Mouse (Mus musculus) liver, postnatal 0 days (tissue): Measurements from ENCODE around the gene Map2k3.

ENCODE experiments used
- CTCF ChIP-seq: sonication (generic); IDR thresholded peaks from 2 replicates; pipeline ENCODE4 v1.5.1; 2016; ENCODE audit warnings: antibody characterized with exemption, low read depth
- EP300 ChIP-seq: IDR thresholded peaks from 2 replicates; pipeline ENCODE4 v1.6.1; 2016; ENCODE audit warnings: antibody characterized with exemption, low read depth, mild to moderate bottlenecking

DNA sequence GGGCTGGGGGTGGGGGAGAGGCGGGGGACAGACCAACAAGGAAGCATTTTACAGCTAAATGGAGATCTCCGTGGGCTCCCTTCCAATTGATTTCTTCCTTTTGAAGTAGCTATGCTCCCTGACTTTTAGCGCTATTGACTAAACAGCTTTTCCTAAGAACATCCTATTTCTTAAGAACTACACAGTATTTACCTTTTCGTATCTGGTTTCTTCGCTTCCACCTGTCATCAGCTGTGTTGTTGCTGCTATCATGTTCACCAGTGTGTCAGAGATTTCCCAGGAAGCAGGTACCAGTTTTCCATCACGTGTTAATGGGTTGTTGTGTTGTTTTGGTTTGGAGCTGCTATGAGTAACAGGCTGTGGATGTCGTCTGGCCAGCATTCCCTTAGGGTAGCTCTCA, 17.3 kb upstream of the Map2k3 start, which contains the start of gene Natd1:
- TF ChIP-seq CTCF: no peak
- no peak for TF ChIP-seq EP300
